Mouse (Mus musculus) neural tube, embryonic 10.5 days (tissue): ENCODE data around the gene Ephb1.
A peak's percentile ranks its signal among the peaks of the same experiment; 100 is the strongest.

Source experiments
- DNase-seq: peaks from one replicate; pipeline ENCODE4 v3.0.0-alpha.2; 2017; ENCODE audit warnings: low spot score; ENCODE audit errors: extremely low spot score

Gene Ephb1

GRCm38 (mm10) chr9:102249124-102249816 is 105.2 kb downstream of the Ephb1 start:
- DNase-seq = no peak

GRCm38 (mm10) chr9:102245551-102245950 is 108.9 kb downstream of the Ephb1 start:
- no peak for DNase-seq

DNA sequence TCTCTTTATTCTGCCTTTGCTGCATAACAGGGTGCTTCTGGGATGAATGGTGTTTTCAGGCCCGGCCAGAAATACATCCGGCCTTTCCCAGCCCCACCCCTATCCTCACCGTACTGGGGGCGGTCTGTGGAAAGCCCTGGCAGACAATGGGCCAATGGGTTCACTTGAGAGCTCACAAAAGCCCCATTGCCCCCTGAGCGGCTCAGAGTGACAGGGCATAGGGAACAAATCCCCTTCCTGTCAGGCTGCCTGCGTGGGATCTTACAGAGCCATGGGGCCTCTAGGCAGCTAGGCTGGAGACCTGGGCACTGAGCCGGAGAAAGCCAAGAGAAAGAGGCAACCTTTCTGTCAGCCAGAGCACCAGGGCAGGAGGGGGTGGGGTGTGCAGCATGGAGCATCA is 111.2 kb downstream of the Ephb1 start:
- peak; percentile 29 for DNase-seq

- DNase-seq = no peak
Observed at GRCm38 (mm10) chr9:102241546-102241945, 112.9 kb downstream of the Ephb1 start.

- DNase-seq = peak; percentile 55
Observed at GRCm38 (mm10) chr9:102240215-102240614, 114.3 kb downstream of the Ephb1 start.

- no peak for DNase-seq
Observed at GRCm38 (mm10) chr9:102235444-102235951, 119.0 kb downstream of the Ephb1 start.

DNA sequence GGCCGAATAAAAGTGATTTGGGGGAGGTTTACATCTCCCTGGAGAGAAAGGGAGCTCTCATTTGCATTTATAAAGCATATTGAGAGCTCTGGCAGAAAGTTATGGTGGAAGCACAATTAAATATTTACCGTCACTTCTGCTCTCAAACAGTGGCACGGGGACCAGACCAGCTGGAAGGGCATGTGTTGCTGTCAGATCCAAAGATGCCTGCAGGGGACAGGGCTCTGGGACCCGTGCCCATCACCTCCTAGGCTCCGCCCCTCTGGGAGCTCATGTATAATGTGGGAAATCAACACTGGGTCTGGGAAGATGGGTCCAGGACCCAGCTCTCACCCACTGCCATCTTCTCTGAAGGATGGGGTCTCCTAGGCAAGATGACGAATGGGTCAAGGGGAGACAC is 123.2 kb downstream of the Ephb1 start:
- no peak for DNase-seq

DNA sequence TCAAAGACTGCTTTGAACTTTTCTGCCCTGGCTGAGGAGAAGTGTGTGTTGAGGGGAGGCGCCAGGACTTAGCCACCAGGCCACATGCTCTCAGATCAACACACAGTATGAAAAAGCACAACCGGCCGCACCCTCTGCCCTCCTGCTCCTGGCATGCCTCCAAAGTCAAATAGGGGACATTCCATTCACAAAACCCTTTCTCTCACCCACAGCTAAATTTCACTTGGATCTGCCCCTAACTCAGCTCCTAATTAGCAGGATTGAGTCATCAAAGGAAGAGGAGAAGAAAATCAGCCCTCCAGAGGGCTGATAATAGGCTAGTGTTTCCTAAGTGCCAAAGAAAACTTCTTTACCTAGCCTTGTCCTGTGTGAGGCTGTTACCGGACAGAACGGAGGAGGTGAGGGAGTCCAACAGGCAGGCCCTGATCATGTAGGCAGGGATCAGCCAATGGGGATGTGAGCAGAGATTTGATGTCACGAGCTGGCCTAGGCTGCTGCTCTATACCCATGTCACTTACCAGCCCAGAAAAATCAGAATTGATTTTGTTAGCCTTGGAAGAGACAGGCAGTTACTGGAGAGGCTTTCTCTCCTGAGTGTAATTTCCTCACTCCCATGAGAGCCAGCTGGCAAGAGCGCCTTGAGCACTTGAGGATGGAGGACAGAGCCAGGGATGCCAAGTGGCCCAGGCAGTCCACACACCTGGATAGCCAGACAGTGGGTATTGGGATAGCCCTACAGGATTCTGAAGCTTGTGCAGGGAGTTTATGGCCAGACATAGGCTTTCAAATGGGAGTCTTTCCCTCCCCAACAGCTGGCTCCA is 137.5 kb downstream of the Ephb1 start:
- no peak for DNase-seq

GRCm38 (mm10) chr9:102212036-102212383 is 142.5 kb downstream of the Ephb1 start:
- no peak for DNase-seq

GRCm38 (mm10) chr9:102211296-102212035 is 143.0 kb downstream of the Ephb1 start:
- peak; percentile 46 for DNase-seq

DNA sequence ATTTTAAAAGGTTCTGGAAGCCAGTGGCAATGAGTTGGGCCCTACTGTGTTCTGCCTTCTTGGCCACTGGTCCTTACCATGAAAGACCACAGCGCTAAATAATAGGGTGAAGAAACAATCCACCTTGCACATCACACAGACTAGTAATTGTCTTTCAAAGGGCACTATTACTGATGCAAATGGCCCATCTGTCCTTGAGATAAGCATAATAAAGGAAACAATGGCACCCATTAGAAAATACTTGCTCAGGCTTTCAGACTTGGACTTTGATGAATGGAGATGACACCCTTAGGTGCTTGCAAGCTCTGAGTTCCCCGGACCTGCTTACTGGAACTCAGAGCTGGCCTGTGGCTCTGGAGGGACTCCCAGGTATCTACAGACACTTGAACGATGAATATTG is 149.0 kb downstream of the Ephb1 start:
- no peak for DNase-seq

GRCm38 (mm10) chr9:102201867-102202266 is 152.6 kb downstream of the Ephb1 start:
- no peak for DNase-seq

DNA sequence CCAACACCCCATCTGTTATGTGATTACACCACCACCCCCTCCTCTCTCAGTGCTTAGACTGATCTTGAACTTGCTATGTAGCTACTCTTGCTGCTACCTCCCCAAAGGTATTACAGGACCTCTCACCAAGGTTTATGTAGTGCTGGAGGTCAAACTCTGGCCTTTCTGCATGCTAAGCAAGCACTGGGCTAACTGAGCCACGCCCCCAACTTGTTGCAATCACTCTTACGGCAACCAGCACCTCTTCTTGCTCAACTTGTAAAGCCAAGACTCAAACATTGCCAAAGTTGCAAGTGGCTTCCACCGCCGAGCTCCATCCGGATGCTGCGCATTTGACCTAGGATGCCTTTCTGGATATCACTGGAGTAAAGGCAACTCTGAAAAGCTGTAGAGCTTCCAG is 157.6 kb downstream of the Ephb1 start:
- no peak for DNase-seq

DNA sequence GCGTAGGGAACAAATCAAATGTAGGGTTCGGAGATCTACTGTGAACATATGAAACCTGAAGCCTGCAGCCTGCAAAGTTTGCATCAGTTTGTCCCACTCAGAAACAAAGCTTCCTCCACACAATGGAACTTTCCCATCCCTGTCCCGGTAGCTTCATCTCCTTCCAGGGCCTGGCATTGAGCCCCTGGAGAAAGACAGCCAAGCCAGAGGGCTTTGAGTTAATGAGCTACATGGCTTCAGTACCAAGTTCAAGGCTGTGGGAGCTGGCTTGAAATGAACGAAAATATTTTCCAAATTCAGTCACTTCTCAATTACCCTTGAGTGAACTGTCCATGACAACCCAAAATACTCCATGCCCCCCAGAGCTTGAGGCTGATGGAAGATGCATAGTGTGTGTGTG is 160.4 kb downstream of the Ephb1 start:
- no peak for DNase-seq

DNA sequence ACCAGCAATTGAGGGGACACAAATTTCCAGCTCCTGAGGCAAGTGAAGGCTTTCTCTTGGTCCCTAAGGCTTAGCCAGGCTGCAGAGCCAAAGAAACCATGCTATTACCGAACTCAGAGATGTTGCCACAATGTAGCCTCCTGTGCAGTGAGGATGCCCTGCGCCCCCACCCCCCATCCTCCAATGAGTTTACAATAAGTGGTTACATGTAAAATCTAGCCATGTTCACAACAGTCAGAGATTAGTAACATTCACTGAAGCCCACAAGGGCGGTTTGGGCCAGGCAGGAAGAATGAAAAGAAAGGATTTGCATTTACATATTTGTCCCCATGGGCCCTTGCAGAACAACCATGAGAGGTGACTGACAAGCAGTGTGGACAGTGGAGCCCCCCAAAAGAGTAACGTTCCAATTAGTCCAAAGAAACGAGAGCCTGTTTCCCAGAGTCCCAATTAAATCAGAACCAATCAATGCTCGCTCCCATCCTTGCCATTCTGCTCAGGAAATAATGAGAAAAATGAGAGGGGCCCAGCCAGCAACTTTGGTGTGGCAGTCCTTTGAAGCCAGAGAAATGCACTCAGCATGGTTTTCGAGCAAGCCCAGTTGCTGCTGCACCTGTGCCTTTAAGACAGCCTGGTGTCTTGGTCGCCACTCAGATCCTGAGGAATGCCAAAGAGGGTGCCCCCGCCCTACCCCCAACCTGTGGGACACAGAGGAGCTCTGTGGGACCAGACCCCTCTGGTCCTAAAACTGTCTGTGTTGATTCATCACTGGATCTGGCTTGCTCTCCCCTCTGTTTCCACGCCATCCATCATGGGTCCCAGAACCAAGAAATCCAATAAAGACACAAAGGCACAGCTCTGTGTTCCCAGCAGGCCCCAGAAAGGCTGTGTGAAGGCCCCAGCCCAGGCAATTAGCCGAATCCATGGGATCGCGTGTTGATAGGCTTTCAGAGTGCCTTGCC is 161.5 kb downstream of the Ephb1 start:
- DNase-seq = peak; percentile 38

- no peak for DNase-seq
Observed at GRCm38 (mm10) chr9:102190058-102190457, 164.4 kb downstream of the Ephb1 start.

GRCm38 (mm10) chr9:102189406-102189805 is 165.1 kb downstream of the Ephb1 start:
- no peak for DNase-seq

- no peak for DNase-seq
Observed at GRCm38 (mm10) chr9:102183663-102184274, 170.7 kb downstream of the Ephb1 start.

DNA sequence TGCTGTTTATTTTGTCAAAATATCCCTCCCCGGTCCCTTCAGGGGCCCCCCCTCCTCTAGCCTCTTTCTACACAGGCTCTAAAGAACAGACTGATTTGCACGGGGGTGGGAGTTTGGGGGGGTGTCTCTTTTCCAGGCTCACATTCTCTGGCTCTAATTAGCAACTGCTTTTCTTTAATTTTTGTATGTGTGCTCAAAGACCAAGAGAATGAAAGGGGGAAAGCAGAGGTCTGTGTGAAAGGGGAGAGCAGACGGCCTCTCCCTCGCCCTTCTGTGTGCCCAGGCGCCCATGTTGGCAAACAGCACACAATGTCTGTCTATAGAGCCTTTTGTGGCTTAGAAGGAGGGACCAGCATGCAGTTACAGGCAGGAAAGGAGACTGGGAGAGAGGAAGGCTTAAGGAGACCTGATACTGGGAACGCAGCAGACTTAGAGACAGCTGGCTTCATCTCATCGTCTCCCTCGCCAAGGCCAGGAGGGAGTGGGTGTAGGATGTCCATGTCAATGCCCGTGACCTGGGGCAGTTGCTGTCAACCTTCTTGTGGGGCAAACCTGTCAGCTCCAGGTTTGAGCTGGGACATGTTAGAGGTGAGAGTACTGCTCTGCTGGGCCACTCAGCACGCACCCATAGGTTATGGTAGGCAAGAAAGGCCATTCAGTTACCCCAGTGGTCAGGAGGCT is 172.5 kb downstream of the Ephb1 start:
- DNase-seq = no peak

GRCm38 (mm10) chr9:102181276-102181675 is 173.2 kb downstream of the Ephb1 start:
- DNase-seq = no peak
